Mouse (Mus musculus) ovary, postnatal 14 days (tissue): ENCODE data around the gene Cst3.

Experiments
- DNase-seq: peaks from one replicate; pipeline ENCODE4 v3.0.0; 2022; ENCODE audit warnings: low spot score

Cst3 gene

DNA sequence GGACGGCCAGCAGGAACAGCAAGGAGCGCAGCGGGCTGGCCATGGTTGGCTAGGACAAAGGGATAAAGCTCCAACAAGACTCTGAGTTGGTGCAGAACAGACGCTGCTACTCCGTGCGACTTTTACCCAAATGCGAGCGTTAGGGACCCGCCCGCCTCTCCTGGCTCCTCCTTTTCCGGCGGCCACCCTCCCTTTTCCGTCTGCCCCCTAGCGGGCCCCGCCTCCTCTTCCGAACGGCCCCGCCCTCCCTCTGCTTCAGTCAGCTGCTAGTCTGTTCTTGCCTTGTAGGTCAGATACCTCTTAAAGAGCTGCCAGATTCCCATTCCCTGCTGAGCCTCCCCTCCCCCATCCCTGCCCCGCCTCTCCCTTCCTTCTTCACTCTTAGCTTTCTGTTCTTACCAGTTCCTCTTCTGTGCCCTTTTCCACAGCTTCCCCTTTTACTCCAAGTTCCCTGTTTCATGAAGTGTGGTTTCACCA is at the start of gene Cst3:
Cst3 (minus strand) TSS at position 358 of the 477 bp plus-strand sequence.
- peak; percentile 87 for DNase-seq

DNA sequence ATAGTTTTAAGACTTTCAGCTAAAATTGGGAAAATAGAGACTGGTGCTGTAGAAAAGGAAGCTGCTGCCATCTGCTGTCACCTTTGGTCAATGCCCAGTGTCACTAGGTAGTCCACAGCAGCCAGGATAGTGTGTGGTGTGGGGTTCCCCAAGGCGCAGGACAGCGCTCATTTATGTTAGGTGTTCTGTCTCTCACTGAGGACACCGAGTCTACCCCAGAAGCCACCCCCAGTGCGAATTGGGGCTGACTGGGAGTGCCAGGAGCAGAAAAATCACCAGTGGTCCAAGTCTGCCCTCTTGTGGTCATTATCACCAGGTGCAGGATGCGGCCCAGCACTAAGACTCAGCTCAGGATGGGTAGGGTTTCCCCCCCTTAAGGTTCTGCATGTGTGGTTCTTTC is 26.8 kb upstream of the Cst3 start:
- peak; percentile 55 for DNase-seq

DNA sequence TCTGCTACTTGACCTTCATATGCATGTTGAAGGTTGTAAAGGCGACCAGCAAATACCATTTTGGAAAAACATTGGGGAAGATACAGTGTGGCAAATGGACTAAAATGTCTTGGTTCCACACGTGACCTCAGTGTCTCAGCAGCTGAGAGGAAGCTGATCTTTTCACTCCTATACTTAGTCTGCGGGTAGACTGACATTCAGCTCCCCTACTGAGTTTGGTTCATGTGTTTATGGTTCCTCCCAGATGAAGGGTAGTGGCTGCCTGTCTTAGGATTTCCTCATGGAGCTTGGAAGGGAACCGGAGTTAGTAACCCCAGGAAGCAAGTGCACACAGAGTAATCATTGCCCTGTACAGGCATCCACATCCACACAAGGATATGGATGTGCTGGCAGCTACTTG is 24.8 kb upstream of the Cst3 start:
- no peak for DNase-seq

DNA sequence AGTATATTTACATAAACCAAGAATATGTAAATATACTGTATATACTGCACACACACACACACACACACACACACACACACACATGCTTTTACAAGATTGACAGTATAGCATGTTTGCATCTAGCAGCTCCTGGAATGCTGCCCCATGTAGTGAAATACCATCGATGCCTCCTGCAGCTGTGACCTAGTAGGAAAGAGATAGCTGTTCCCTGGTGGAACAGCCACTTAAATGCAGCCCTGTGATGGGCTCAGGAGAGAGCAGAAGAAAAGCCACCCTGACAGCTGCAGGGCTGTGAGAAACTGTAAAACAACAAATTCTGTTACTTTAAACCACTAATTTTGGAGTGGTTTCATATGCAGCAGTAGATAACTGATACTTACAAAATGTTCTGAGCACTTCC is 20.7 kb upstream of the Cst3 start:
- no peak for DNase-seq

DNA sequence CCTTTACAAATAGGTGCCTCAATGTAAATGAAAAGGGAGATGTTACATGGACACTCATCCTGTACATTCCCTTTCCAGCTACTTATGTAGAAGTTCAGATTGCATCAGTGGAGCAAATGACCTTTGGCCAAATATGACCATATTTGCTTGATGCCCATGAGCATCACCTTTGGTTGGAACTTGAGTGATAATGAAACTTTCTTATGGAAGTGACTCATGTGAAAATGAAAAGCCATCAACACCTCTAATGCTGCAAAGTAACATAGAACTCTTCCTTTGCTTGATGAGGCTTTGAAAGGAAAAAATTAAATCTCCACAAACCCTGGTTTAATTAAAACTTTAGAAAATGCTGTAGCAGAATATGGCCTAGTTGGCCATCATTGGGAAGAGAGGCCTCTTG is 17.6 kb upstream of the Cst3 start:
- DNase-seq: no peak

DNA sequence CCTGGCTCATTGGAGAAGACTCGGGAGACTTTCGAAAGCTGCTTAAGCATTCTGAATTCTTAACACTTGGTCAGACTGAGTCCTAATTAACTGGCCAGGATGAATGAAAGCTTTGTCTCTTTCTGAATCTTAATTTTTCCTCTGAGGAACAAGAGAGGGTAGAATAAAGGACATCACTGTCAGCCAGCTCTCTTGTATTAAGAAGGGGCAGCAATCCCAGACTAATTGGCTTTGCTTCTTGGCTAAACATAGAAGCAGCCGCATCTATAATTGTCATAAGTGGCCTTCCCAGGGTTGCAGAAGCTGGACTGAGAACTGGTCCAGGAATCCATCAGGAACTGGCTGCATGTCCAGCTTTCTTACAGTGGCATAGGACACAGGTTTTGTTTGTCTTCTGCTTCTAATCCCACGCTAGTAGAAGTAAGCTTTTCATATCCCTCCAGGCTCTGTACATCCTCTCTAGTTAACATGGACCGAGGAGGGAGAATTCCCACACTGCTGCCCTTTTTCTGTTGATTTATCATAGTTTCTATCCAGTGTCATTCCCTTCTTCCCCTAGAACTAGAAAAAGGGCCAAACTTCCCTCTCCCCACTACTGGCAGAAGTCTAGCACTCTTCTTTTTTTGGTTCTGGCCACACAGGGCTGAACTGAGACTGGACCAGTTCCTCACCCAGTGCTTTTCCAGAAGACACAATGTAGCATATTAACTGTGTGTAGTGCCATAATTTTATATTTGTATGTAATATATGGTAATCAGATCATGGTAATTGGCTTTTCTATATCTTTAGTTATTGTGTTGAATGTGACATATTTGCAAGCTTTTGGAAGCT is 14.7 kb upstream of the Cst3 start:
- DNase-seq: no peak

DNA sequence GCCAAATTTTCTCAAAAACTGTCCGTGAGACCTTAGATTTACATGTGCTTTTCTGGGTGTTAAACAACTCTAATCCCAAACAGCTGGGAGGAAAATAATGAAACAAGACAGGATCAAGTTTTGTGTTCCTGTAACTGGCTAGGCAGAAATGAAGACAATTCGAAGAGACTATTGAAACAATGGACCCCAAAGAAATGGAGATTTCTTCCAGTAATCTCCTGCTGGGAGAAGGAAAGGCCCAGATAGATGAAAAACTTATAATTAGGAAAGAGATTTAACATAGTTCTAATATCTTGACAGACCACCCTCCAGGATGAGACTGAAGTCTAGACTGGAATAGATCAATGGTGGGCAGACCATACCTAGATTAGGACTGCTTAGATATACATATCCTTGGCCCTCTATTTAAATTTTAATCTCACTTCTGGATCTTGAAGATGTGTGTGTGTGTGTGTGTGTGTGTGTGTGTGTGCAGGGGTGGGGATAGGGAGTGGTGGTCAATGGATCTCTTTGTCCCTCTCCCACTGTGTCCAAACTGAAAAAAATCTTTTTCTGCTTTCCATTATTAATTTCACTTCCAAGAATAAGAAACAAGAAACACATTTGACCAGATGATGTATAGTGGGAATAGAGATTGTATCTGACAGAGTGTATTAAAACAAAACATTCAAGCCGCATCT is 14.0 kb upstream of the Cst3 start:
- DNase-seq: no peak

DNA sequence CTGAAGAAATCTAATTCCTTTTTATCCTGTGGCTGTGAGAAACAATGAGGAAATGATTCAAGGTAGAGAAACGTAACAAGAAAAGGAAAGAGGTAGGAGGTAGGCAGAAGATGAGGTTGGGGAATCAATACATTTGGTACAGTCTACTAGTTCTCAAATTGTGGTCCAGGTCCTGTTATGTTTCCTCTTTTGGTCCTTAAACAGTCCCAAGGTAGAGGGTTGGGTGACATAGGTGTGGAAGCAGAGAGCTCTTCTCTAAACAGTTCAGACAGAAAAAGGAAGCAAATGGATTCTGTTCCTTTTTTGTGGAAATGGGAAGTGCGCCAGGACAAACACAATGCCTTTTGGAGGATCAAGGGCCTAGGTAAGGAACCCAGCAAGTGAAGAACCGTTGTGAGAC is 13.4 kb upstream of the Cst3 start:
- DNase-seq: no peak

DNA sequence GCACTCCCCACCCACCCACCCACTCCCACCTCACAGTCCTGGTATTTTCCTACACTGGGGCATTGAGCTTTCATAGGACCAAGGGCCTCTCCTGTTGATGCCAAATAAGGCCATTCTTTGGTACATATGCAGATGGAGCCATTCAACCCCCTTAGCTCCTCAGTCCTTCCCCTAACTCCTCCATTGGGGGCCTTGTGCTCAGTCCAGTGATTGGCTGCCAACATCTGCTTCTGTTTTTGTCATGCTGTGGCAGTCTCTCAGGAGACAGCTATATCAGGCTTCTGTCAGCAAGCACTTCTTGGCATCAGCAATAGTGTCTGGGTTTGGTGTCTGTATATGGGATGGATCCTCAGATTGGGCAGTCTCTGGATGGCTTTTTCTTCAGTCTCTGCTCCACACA is 9.2 kb upstream of the Cst3 start:
- DNase-seq: no peak

DNA sequence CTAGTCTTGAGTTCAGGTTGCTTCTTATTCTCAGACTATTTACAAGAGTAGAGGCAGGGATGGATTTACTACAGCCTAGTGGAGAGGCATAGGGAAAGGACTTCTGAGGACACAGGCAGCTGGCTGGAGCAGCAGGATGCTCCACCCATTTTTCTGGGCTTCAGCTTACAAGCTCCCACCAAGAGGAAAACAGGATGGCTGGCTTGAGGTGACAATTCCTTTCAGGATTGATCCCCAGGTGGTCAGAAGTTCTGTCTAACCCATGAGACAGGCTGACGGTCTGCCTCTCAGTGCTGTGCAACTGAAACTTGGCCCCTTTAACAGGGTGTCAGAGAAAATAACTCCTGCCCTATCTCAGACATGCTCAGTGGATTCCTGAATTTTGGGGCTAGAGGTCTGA is 3.7 kb upstream of the Cst3 start:
- DNase-seq: no peak

DNA sequence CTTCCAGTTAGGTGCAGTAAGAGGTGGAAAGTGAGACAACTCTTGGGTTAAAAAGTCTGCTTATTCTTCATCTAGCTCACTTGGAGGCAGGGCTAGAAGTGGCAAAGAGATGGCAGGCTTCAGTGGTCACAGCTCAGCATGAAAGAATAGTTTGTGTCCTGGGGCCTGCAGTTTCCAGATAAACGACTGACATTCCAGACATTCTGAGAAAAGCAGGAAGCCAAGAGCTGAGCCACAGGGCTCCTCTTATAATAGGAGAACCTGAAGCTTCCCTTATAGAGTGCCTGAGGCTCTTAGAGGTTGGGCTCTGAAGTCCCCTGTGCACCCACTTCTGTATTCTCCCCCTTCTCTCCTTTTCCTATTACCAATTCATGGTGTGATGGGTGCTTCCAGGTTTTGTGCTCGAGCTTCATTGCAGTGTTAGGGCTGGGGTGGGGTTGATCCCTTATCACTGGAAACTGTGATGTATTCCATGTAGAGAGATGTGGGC is 3.2 kb upstream of the Cst3 start:
- DNase-seq: no peak

DNA sequence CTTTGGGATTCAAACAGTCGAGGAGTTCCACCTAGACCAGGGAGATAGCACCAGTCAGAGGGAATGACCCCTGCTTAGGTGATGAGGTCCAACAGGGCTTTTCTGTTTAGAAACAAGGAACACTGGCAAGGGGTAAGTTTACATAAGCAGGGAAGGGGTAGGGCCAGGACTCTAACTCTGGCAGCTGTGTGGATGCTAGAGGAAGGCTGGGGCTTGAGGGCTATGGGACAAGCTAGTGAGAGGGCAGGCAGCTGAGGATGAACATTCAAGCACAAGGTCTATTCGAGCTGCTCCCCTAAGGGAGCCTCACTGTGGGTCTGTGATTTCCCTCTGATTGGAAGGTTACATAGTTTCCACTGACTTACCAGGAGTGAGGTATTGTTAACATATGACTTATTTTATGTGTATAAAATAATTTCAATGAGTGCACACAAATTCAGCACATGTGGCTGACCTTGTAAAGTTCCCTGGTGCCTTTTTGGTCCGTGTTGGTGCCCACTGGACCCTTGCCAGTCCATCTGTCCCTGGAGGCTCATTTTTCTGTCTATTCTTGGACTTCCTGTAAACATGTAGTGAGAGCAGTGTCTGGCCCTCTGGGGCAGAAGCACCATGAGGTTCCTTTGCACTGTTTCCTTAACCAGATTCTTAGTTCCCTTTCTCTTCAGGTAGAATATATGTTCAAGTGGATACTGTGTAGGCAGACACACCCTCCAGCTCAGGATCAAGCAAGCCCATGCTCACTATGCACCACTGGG is 1.7 kb upstream of the Cst3 start:
- DNase-seq: no peak

DNA sequence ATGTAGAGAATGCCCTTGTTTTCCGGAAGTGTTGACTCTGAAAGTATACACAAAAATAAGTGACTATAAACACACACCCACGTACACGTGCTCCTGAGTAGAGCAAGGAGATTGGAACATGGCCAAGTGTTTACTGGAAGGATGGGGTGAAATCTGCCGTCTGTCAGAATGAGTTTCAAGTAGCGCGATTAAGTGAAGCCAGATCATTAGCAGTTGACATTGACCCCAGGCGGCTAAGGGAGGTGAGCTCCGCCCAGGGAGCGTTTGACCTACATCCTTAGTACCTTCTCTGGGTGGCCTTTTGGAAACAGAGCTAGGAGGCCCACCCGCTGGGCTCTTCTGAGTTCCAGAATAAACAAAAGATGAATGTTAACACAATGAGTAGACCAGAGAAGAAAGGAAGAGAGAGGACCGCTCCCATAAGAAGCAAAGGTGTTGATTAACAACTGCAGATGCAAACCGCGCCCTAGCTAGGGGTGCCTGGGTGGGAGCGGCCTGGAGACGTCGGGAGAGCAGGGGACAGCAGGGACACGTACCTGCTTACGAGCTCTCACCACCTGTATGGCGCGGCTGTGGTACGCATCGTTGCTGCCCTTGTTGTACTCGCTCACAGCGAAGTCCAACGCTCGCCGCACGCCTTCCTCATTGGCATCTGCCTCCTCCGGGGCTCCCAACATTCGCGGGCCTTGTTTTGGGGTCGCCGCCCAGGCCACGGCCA is 716 bp downstream of the Cst3 start:
- DNase-seq: no peak

DNA sequence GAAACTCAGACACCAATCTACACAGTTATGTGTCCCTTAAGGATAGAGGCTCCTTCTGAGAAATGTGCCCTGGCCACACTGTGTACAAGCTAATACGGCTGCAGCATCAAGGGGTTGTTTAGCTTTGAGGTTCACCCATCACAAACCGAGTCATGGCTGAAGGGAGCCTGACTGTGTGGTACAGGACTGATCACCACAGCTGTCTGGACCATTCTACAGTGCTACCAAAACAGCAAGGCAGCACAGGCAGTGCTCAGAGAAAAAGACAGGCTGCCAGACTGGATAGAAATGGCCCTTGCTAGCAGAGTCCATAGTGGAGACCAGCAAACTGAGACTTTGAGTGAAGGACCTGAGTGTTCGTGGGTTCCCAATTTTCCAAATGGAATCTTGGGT is 1.3 kb downstream of the Cst3 start:
- no peak for DNase-seq

DNA sequence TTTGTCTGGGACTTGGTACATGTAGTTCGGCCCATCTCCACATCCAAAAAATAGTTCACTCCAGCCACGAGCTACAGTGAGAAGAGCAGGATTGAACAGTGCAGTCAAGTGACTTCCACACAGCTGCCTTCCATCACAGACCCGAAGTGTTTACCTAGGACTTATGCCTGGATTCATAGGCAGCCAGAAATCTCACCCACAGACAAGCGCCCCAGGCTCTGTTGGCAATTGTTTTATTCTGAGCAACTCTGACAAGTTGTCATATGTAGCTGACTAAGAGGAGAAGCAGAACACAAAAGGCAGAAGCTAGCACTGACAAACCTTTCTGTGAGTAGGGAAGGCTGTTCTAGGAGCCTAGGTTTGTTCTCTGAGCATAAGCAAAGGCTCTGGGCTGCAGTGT is 2.6 kb downstream of the Cst3 start:
- no peak for DNase-seq

DNA sequence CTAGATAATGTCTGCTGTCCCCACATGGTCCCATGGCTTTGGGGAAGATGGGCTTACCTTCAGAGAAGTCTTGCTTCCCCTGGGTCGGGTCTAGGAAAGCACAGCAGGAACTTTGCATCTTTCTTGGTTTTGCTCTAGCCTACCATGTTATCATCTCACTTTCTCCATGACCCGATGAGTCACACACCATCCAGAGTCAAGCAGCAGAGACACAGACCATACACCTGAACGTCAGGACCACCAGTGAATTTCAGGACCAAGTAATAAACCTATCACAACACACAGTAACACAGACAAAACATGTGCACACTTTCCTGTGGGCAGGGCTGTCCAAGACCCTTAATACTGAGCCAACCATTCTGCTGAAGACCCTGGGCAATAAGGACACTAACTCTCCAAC is 5.0 kb downstream of the Cst3 start:
- DNase-seq: no peak

DNA sequence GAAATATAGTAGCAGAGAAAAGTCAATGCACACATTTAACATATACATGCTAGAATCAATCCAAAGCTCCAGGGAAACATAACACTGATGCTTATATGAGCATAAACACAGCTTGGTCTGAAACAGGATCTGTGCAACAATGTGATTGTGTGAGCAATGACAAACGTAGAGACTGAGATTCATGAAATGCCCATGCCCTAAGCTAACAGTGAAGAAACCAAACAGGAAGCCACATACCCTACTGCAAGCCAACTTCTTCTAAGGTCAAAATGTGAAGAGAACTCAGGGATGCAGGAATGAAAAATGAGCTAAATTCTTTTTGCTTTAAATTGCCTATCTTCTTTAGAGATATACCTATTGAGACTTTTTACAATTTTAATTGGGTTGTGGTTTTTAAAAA is 6.5 kb downstream of the Cst3 start:
- no peak for DNase-seq

DNA sequence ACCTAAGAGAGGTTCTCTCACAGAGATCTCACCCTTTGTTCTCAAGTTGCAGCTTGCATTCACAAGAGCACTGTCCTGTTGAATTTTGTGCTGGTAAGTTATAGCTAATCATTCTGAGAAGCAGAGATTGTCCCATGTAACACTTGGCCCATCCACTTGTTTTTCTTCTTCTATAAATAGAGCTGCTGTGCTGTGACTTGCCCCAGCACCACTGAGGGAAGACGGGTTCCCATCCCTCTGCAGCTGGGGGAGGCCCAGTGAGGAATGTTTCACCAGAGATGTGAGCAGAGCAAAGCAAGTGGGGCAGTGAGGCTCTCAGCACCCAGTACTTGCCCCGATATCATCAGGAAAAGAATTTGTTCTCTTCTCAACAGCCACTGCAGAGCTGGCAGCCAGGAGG is 10.5 kb downstream of the Cst3 start, which contains the start of gene 9230104L09Rik:
9230104L09Rik (minus strand) TSS at position 73 of the 400 bp plus-strand sequence.
- DNase-seq: no peak

DNA sequence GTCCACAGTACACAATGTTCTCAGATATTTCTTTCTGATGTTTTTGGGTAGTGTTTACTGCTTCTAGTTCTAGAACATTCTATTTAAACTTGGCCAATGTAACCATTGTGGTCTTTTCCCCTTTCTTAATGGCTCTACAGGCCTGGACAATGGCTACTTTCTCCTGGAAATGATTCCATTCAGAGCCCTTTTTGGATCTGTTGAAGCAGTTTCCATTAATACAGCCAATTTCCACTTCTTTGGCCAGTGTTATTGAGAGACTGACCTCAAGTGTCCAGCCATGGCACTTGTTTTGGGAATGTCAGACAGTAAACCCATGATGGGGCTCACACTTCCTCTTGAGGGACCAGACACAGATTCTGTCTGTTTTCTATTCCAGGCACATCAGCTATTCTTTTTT is 13.8 kb downstream of the Cst3 start:
- DNase-seq: no peak

DNA sequence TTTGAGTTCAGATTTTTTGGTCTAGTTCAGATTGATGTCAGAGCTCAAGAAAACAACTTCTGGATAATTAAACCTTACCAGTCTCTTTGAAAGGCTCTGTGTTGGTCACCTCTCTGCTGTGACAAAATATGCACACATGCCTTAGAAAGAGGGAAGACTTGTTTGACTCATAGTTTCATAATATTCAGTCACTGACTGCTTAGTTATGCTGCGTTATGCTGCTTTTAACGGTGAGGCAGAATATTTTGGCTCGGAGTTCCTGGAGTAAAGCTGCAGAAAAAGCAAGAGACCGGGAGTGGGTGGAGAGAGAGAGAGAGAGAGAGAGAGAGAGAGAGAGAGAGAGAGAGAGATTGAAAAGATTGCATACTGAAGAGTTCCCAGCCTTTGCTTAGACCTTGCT is 14.5 kb downstream of the Cst3 start:
- DNase-seq: no peak

DNA sequence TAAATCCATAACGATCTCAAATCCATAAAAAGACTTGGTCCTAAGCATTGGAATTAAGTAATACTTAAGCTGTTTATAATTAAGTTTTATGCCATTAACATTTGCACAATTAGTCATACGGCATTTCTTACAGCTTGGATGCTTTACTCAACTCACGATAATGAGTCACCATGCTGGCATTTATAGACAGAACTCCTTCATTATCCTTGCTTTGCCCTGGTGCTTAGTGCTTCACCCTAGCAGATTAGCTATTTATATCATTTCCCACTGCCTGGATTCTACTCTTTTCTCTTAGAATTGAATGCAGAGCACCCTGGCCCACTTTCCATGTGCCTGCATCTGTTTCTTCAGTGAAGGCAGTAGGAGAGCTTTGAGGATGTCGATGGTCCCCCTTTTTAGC is 18.0 kb downstream of the Cst3 start:
- no peak for DNase-seq
